Mouse (Mus musculus): ENCODE data around the gene 9630041A04Rik. TPM values are rescaled to one million over a fixed set of nuclear protein-coding genes. Genes with fewer than 3 reads are reported as not detected.

The 9630041A04Rik gene
- polyA plus RNA-seq, 1 experiment from 2014 or later = not detected

DNA sequence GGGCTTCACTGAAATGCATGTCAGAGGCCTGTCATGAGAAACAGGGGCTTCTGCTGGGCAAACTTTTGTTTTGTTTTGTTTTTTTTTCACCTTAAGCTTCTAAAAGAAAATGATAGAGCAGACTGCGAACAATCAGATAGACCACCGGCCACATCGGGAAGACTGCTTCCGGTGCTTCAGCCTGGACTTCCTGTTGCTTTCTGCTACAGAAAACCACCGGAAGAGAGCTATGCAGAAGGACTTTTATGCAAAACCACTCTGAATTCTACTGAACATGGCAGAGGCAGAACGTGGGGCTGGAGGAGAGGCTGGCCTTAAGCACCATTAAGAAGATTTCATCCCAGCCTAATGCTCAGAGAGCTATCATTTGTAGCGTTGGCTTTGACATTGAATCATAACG, 110.7 kb downstream of the 9630041A04Rik start:
- WGBS = 61% methylated on average over 8 of the region's 8 CpGs
- no peak overlapping the region for H3K4me3 ChIP-seq
- H3K4me1 ChIP-seq = 0 out of 2 replicates have a peak, but pooled peaks cover 2% of the 10 kb centered on the region
- no peaks in the 10 kb centered on the region for H3K36me3 ChIP-seq
- no peak for DNase-seq (ENCODE audit: low spot score)
- no peaks in the 10 kb centered on the region for H3K27me3 ChIP-seq (ENCODE audit: insufficient read depth, poor library complexity, severe bottlenecking)
- H3K9me3 ChIP-seq = no peaks in the 10 kb centered on the region
- no peak overlapping the region for H3K27ac ChIP-seq

DNA sequence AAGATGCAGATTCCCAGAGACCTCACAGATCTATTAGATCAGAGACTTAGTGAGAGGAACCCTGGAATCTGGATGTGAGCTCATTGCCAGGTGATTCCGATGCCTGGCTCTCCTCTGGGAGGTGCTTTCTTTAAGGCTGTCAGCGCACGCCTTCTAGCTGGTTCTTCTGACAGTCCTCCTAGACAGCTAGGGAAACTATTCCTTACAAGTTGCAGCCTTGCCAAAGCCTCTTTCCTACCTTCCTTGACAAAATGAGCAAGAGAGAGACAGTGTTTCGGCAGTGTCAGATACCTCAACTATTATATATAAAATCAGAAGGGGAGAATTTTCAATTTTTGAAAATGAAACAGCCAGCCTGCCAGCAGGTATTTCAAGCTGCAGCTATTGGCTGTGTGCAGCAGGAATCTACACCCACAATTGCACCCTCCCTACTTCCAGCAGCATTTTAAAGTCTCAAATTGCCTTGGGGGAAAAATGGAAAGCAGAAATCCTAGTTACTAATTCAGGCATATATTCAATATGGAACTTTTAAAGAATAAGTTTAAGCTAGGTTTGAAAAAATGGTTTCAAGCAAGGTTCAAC, 115.3 kb downstream of the 9630041A04Rik start:
- no peaks in the 10 kb centered on the region for H3K9me3 ChIP-seq
- H3K4me3 ChIP-seq = no peak overlapping the region
- H3K4me1 ChIP-seq = no peaks in the 10 kb centered on the region
- H3K36me3 ChIP-seq = no peaks in the 10 kb centered on the region
- H3K27ac ChIP-seq = no peak overlapping the region
- H3K27me3 ChIP-seq (ENCODE audit: insufficient read depth, poor library complexity, severe bottlenecking) = no peaks in the 10 kb centered on the region
- 80% methylated on average over 4 of the region's 4 CpGs for WGBS
- DNase-seq (ENCODE audit: low spot score) = peak; percentile 64

DNA sequence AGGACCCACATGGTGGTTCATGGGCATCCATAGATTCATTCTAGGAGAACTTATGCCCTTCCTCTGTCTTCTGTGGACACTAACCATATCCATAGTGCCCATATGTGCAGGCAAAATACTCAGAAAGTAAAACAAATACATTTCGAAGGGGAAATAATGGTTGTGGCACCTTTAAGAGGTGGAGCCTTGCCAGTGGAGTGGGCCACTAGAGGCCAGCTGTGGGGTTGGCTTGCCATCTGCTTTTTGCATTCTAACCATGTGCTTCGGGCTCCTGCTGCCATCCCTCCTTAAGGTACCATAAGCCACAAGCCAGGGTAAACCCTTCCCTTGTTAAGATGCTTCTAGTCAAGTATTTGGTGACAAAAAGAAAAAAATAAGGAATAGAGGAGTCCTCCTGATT, 119.5 kb downstream of the 9630041A04Rik start:
- H3K36me3 ChIP-seq = no peaks in the 10 kb centered on the region
- no peak for DNase-seq (ENCODE audit: low spot score)
- no peaks in the 10 kb centered on the region for H3K27me3 ChIP-seq (ENCODE audit: insufficient read depth, poor library complexity, severe bottlenecking)
- no peak overlapping the region for H3K27ac ChIP-seq
- no peaks in the 10 kb centered on the region for H3K9me3 ChIP-seq
- WGBS = 88% methylated on average over 2 of the region's 2 CpGs
- no peaks in the 10 kb centered on the region for H3K4me1 ChIP-seq
- no peak overlapping the region for H3K4me3 ChIP-seq

DNA sequence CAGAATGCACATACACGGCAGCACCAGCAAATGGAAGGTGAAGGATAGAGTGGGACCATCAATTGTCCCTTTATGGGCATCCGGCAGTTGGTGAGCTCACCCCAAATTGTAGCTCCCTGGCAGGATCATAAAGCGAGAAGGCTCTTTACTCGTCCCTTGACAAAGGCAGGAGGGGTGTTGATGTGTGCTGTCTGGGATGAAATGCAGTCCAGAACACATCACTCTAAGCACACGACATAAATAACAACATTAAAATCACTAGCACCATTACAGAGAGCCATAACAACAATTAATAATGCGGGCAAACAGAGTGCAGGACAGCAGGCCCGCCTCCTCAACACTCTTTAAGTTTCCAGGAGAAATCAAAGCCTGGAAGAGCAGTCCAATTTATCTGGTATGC, 120.7 kb downstream of the 9630041A04Rik start:
- 69% methylated on average over 7 of the region's 7 CpGs for WGBS
- Histone ChIP-seq H3K4me1 (no peaks in the 10 kb centered on the region), H3K36me3 (no peaks in the 10 kb centered on the region), H3K27ac (no peak overlapping the region), H3K9me3 (no peaks in the 10 kb centered on the region), H3K4me3 (no peak overlapping the region), H3K27me3 (ENCODE audit: insufficient read depth, poor library complexity, severe bottlenecking) (no peaks in the 10 kb centered on the region)
- no peak for DNase-seq (ENCODE audit: low spot score)

DNA sequence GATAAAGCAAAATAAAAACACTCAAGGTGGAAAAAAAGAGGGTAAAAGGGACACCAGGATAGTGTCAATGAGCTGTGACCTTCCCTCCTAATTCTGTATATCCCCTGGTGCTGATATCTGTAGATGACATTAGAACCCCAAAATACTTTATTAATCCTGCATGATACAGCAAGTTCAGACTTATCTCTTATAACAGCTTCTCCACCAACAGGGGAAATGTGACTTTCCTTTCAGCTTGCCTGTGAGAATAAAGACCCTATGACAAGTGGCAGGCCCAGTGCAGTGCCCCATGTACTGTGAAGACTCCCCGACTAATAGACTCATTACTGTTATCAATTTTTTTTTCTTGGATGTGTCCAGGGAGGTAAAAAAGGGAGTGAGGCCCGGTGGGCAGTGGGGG, 125.3 kb downstream of the 9630041A04Rik start:
- Histone ChIP-seq H3K27me3 (ENCODE audit: insufficient read depth, poor library complexity, severe bottlenecking) (0 out of 2 replicates have a peak, but pooled peaks cover 3% of the 10 kb centered on the region), H3K4me1 (peaks cover 3% of the 10 kb centered on the region; the same call in 1 of the 2 replicates), H3K4me3 (no peak overlapping the region), H3K36me3 (no peaks in the 10 kb centered on the region), H3K9me3 (no peaks in the 10 kb centered on the region), H3K27ac (no peak overlapping the region)
- no peak for DNase-seq (ENCODE audit: low spot score)
- WGBS = 86% methylated on average over 2 of the region's 2 CpGs

DNA sequence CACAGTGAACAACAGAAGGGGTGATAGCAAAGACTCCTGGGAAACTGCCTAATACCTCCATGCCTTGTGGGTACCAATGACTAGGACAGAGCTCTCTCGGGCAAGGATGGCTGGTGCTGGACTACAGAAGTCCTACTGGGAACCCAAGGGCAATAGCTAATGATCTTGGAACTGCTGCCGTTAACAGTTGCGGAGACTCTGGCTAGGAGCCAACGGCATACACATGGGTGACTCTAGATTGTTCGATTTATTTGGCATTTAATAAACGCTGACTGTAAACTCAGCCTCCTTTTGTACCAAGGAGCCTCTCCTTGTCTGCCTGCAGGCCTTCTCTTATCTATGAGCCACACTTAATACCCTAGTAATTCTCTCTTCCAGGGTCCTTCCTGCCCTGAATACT, 128.4 kb downstream of the 9630041A04Rik start:
- Histone ChIP-seq H3K27ac (no peak overlapping the region), H3K9me3 (no peaks in the 10 kb centered on the region), H3K4me1 (peaks cover 8% of the 10 kb centered on the region), H3K27me3 (ENCODE audit: insufficient read depth, poor library complexity, severe bottlenecking) (peaks cover 24% of the 10 kb centered on the region), H3K4me3 (no peak overlapping the region), H3K36me3 (no peaks in the 10 kb centered on the region)
- DNase-seq (ENCODE audit: low spot score) = no peak
- WGBS = 91% methylated on average over 6 of the region's 6 CpGs

DNA sequence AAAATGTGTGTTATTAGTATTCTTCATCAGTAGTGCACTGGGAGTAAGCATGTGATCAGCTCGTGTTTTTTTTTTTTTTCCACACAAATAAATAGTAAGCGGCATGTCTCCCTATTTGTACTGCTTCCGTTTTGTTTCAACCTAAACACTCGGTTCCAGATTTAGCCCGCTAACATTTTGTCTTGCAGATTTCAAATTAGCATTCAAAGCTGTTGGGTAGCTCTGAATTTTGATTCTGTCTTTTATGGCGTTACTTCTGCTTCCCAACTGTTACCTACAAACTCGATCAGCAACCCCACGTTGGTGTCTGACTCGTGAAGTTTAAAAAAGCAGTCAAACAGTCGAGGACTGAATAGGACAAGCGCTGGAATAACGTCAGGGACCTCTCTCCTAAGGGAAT, 129.2 kb downstream of the 9630041A04Rik start:
- Histone ChIP-seq H3K36me3 (no peaks in the 10 kb centered on the region), H3K27me3 (ENCODE audit: insufficient read depth, poor library complexity, severe bottlenecking) (peaks cover 24% of the 10 kb centered on the region), H3K9me3 (no peaks in the 10 kb centered on the region), H3K27ac (no peak overlapping the region), H3K4me1 (peaks cover 15% of the 10 kb centered on the region), H3K4me3 (no peak overlapping the region)
- no peak for DNase-seq (ENCODE audit: low spot score)
- 82% methylated on average over 12 of the region's 12 CpGs for WGBS

All from heart, embryonic 10.5 days (tissue).